Mouse (Mus musculus) lung, postnatal 36 days (tissue): Measurements from ENCODE around the gene Cd5.

ENCODE experiments used
- DNase-seq: peaks from one replicate; pipeline ENCODE4 v3.0.0; 2022; ENCODE audit warnings: mixed read lengths

Gene Cd5

GRCm38 (mm10) chr19:10738811-10739210 lies at the start of gene Cd5:
Gene Cd5, minus strand, starts transcription at chr19:10739002.
- peak; percentile 43 for DNase-seq

- no peak for DNase-seq
These were observed 49.4 kb upstream of the Cd5 start for GRCm38 (mm10) chr19:10788242-10788641.

GRCm38 (mm10) chr19:10787406-10787805 lies 48.6 kb upstream of the Cd5 start:
- no peak for DNase-seq

- no peak for DNase-seq
These were observed 48.0 kb upstream of the Cd5 start for GRCm38 (mm10) chr19:10786753-10787152.

- DNase-seq = no peak
These were observed 46.1 kb upstream of the Cd5 start for GRCm38 (mm10) chr19:10784796-10785459.

GRCm38 (mm10) chr19:10784061-10784460 lies 45.3 kb upstream of the Cd5 start:
- no peak for DNase-seq

GRCm38 (mm10) chr19:10783168-10783567 lies 44.4 kb upstream of the Cd5 start:
- DNase-seq = no peak

- no peak for DNase-seq
These were observed 42.8 kb upstream of the Cd5 start for GRCm38 (mm10) chr19:10781641-10782040.

GRCm38 (mm10) chr19:10776906-10777305 lies 38.1 kb upstream of the Cd5 start:
- DNase-seq = no peak

GRCm38 (mm10) chr19:10774141-10774540 lies 35.3 kb upstream of the Cd5 start:
- no peak for DNase-seq

GRCm38 (mm10) chr19:10773384-10773783 lies 34.6 kb upstream of the Cd5 start:
- no peak for DNase-seq

GRCm38 (mm10) chr19:10772866-10773265 lies 34.1 kb upstream of the Cd5 start:
- DNase-seq = no peak

- DNase-seq = no peak
These were observed 33.2 kb upstream of the Cd5 start for GRCm38 (mm10) chr19:10771995-10772394.

GRCm38 (mm10) chr19:10769429-10770195 lies 30.8 kb upstream of the Cd5 start:
- DNase-seq = no peak

- DNase-seq = no peak
These were observed 30.1 kb upstream of the Cd5 start for GRCm38 (mm10) chr19:10768694-10769428.

GRCm38 (mm10) chr19:10767631-10768030 lies 28.8 kb upstream of the Cd5 start:
- DNase-seq = no peak

- DNase-seq = no peak
These were observed 24.7 kb upstream of the Cd5 start for GRCm38 (mm10) chr19:10763381-10764031.

GRCm38 (mm10) chr19:10762468-10762867 lies 23.7 kb upstream of the Cd5 start:
- DNase-seq = no peak

GRCm38 (mm10) chr19:10761794-10762415 lies 23.1 kb upstream of the Cd5 start:
- DNase-seq = no peak

- no peak for DNase-seq
These were observed 21.4 kb upstream of the Cd5 start for GRCm38 (mm10) chr19:10759983-10760831.

- DNase-seq = no peak
These were observed 20.7 kb upstream of the Cd5 start for GRCm38 (mm10) chr19:10759525-10759924.

- DNase-seq = no peak
These were observed 19.9 kb upstream of the Cd5 start for GRCm38 (mm10) chr19:10758708-10759107.
